Mouse (Mus musculus): ENCODE measurements at regions not wholly inside any gene's neighbourhood (a gene's known extent, or its start where the extent isn't known, plus 50 kb on each side); places are given as distances from the start of the nearest gene placed in this dataset.

- no peak for DNase-seq
- WGBS, result 83% methylated on average over 3 of the region's 3 CpGs
- no peak overlapping the region for H3K4me3 ChIP-seq (ENCODE audit: insufficient read depth, low read depth, low read length)
- no peaks in the 10 kb centered on the region for H3K27me3 ChIP-seq (replicated peaks; ENCODE audit: control insufficient read depth, insufficient read depth, low read length)
- no peak overlapping the region for H3K27ac ChIP-seq (ENCODE audit: insufficient read depth, low read depth, low read length)
- H3K36me3 ChIP-seq (ENCODE audit: control insufficient read depth, insufficient read depth, low read length), result no peaks in the 10 kb centered on the region
- no peaks in the 10 kb centered on the region for H3K4me1 ChIP-seq (ENCODE audit: control insufficient read depth, insufficient read depth, low read length)
- TF ChIP-seq POLR2A (IDR thresholded peaks at IDR 0.05; ENCODE audit: low read depth, low read length) (no peak), CTCF (conservative IDR thresholded peaks at IDR 0.05; ENCODE audit: insufficient read depth, insufficient read length, low read depth, low read length) (no peak)
Measured at GRCm38 (mm10) chr1:35361465-35361864, 511.7 kb downstream of the Plekhb2 start.

GRCm38 (mm10) chr1:35362836-35363235, 513.1 kb downstream of the Plekhb2 start:
- no peak for DNase-seq
- 53% methylated on average over 3 of the region's 3 CpGs for WGBS
- no peaks in the 10 kb centered on the region for H3K36me3 ChIP-seq (ENCODE audit: control insufficient read depth, insufficient read depth, low read length)
- no peak overlapping the region for H3K27ac ChIP-seq (ENCODE audit: insufficient read depth, low read depth, low read length)
- no peaks in the 10 kb centered on the region for H3K4me1 ChIP-seq (ENCODE audit: control insufficient read depth, insufficient read depth, low read length)
- TF ChIP-seq POLR2A (IDR thresholded peaks at IDR 0.05; ENCODE audit: low read depth, low read length), result no peak
- TF ChIP-seq CTCF (conservative IDR thresholded peaks at IDR 0.05; ENCODE audit: insufficient read depth, insufficient read length, low read depth, low read length), result no peak
- no peak overlapping the region for H3K4me3 ChIP-seq (ENCODE audit: insufficient read depth, low read depth, low read length)
- no peaks in the 10 kb centered on the region; the same call in 1 of the 2 replicates for H3K27me3 ChIP-seq (replicated peaks; ENCODE audit: control insufficient read depth, insufficient read depth, low read length)

- H3K36me3 ChIP-seq (ENCODE audit: control insufficient read depth, insufficient read depth, low read length), result no peaks in the 10 kb centered on the region
- H3K4me3 ChIP-seq (ENCODE audit: insufficient read depth, low read depth, low read length), result no peak overlapping the region
- H3K27ac ChIP-seq (ENCODE audit: insufficient read depth, low read depth, low read length), result no peak overlapping the region
- WGBS, result 83% methylated on average over 2 of the region's 2 CpGs
- DNase-seq, result no peak
- no peaks in the 10 kb centered on the region for H3K4me1 ChIP-seq (ENCODE audit: control insufficient read depth, insufficient read depth, low read length)
- no peak for TF ChIP-seq CTCF (conservative IDR thresholded peaks at IDR 0.05; ENCODE audit: insufficient read depth, insufficient read length, low read depth, low read length)
- TF ChIP-seq POLR2A (IDR thresholded peaks at IDR 0.05; ENCODE audit: low read depth, low read length), result no peak
- no peaks in the 10 kb centered on the region; the same call in 1 of the 2 replicates for H3K27me3 ChIP-seq (replicated peaks; ENCODE audit: control insufficient read depth, insufficient read depth, low read length)
Measured at GRCm38 (mm10) chr1:35366559-35366958, 516.8 kb downstream of the Plekhb2 start.

GRCm38 (mm10) chr1:35372751-35373150, 523.0 kb downstream of the Plekhb2 start:
- WGBS, result 87% methylated on average over 4 of the region's 4 CpGs
- TF ChIP-seq CTCF (conservative IDR thresholded peaks at IDR 0.05; ENCODE audit: insufficient read depth, insufficient read length, low read depth, low read length), result no peak
- no peaks in the 10 kb centered on the region for H3K4me1 ChIP-seq (ENCODE audit: control insufficient read depth, insufficient read depth, low read length)
- H3K27ac ChIP-seq (ENCODE audit: insufficient read depth, low read depth, low read length), result no peak overlapping the region
- no peaks in the 10 kb centered on the region for H3K36me3 ChIP-seq (ENCODE audit: control insufficient read depth, insufficient read depth, low read length)
- H3K27me3 ChIP-seq (replicated peaks; ENCODE audit: control insufficient read depth, insufficient read depth, low read length), result no peaks in the 10 kb centered on the region; the same call in 1 of the 2 replicates
- no peak for DNase-seq
- no peak overlapping the region for H3K4me3 ChIP-seq (ENCODE audit: insufficient read depth, low read depth, low read length)

- DNase-seq, result peak; percentile 50
- WGBS, result 68% methylated on average over 11 of the region's 11 CpGs
- Histone ChIP-seq H3K27ac (ENCODE audit: insufficient read depth, low read depth, low read length) (no peak overlapping the region), H3K36me3 (ENCODE audit: control insufficient read depth, insufficient read depth, low read length) (no peaks in the 10 kb centered on the region), H3K4me3 (ENCODE audit: insufficient read depth, low read depth, low read length) (no peak overlapping the region), H3K4me1 (ENCODE audit: control insufficient read depth, insufficient read depth, low read length) (no peaks in the 10 kb centered on the region), H3K27me3 (replicated peaks; ENCODE audit: control insufficient read depth, insufficient read depth, low read length) (no peaks in the 10 kb centered on the region)
- TF ChIP-seq POLR2A (IDR thresholded peaks at IDR 0.05; ENCODE audit: low read depth, low read length), result no peak
- no peak for TF ChIP-seq CTCF (conservative IDR thresholded peaks at IDR 0.05; ENCODE audit: insufficient read depth, insufficient read length, low read depth, low read length)
Measured at GRCm38 (mm10) chr1:35380633-35381385, 531.0 kb downstream of the Plekhb2 start.

GRCm38 (mm10) chr1:35385430-35385829, 535.7 kb downstream of the Plekhb2 start:
- no peaks in the 10 kb centered on the region for H3K4me1 ChIP-seq (ENCODE audit: control insufficient read depth, insufficient read depth, low read length)
- no peak for TF ChIP-seq POLR2A (IDR thresholded peaks at IDR 0.05; ENCODE audit: low read depth, low read length)
- TF ChIP-seq CTCF (conservative IDR thresholded peaks at IDR 0.05; ENCODE audit: insufficient read depth, insufficient read length, low read depth, low read length), result peak; percentile 87
- WGBS, result 26% methylated on average over 9 of the region's 9 CpGs
- H3K4me3 ChIP-seq (ENCODE audit: insufficient read depth, low read depth, low read length), result no peak overlapping the region
- no peaks in the 10 kb centered on the region for H3K36me3 ChIP-seq (ENCODE audit: control insufficient read depth, insufficient read depth, low read length)
- no peak overlapping the region for H3K27ac ChIP-seq (ENCODE audit: insufficient read depth, low read depth, low read length)
- peak; percentile 59 for DNase-seq
- H3K27me3 ChIP-seq (replicated peaks; ENCODE audit: control insufficient read depth, insufficient read depth, low read length), result no peaks in the 10 kb centered on the region

GRCm38 (mm10) chr1:35388181-35388580, 538.4 kb downstream of the Plekhb2 start:
- Histone ChIP-seq H3K27me3 (replicated peaks; ENCODE audit: control insufficient read depth, insufficient read depth, low read length) (no peaks in the 10 kb centered on the region), H3K4me3 (ENCODE audit: insufficient read depth, low read depth, low read length) (no peak overlapping the region), H3K27ac (ENCODE audit: insufficient read depth, low read depth, low read length) (no peak overlapping the region), H3K4me1 (ENCODE audit: control insufficient read depth, insufficient read depth, low read length) (no peaks in the 10 kb centered on the region), H3K36me3 (ENCODE audit: control insufficient read depth, insufficient read depth, low read length) (no peaks in the 10 kb centered on the region)
- WGBS, result 32% methylated on average over 6 of the region's 6 CpGs
- TF ChIP-seq POLR2A (IDR thresholded peaks at IDR 0.05; ENCODE audit: low read depth, low read length) (no peak), CTCF (conservative IDR thresholded peaks at IDR 0.05; ENCODE audit: insufficient read depth, insufficient read length, low read depth, low read length) (peak; percentile 74)
- DNase-seq, result peak; percentile 41

Measured in kidney, adult 2 months (tissue).